Mouse (Mus musculus): ENCODE measurements at regions not wholly inside any gene's neighbourhood (a gene's known extent, or its start where the extent isn't known, plus 50 kb on each side); places are given as distances from the start of the nearest gene placed in this dataset.
A peak's percentile ranks its signal among the peaks of the same experiment; 100 is the strongest.

- Histone ChIP-seq H3K4me1 (ENCODE audit: control insufficient read depth, insufficient read depth, low read length) (no peaks in the 10 kb centered on the region), H3K4me3 (ENCODE audit: insufficient read depth, low read length) (no peak overlapping the region), H3K27ac (ENCODE audit: insufficient read depth, low read length) (no peak overlapping the region)
- TF ChIP-seq POLR2A (IDR thresholded peaks at IDR 0.05; ENCODE audit: extremely low read depth, insufficient read depth, low read length), result no peak
Observed at GRCm38 (mm10) chrX:52668679-52669078, 54.9 kb upstream of the Gpc3 start.

- H3K4me3 ChIP-seq (ENCODE audit: insufficient read depth, low read length), result no peak overlapping the region
- no peaks in the 10 kb centered on the region for H3K4me1 ChIP-seq (ENCODE audit: control insufficient read depth, insufficient read depth, low read length)
- no peak overlapping the region for H3K27ac ChIP-seq (ENCODE audit: insufficient read depth, low read length)
- no peak for TF ChIP-seq POLR2A (IDR thresholded peaks at IDR 0.05; ENCODE audit: extremely low read depth, insufficient read depth, low read length)
- 0 out of 2 replicates have a peak, but pooled peaks have one; percentile 19 for TF ChIP-seq CTCF (IDR thresholded peaks at IDR 0.05; ENCODE audit: extremely low read depth, insufficient read depth, low read length)
Observed at GRCm38 (mm10) chrX:52679045-52679444, 65.3 kb upstream of the Gpc3 start.

- no peak for TF ChIP-seq POLR2A (IDR thresholded peaks at IDR 0.05; ENCODE audit: extremely low read depth, insufficient read depth, low read length)
- TF ChIP-seq CTCF (IDR thresholded peaks at IDR 0.05; ENCODE audit: extremely low read depth, insufficient read depth, low read length), result no peak
- H3K27ac ChIP-seq (ENCODE audit: insufficient read depth, low read length), result no peak overlapping the region
- H3K4me1 ChIP-seq (ENCODE audit: control insufficient read depth, insufficient read depth, low read length), result no peaks in the 10 kb centered on the region
Observed at GRCm38 (mm10) chrX:52694392-52694791, 80.6 kb upstream of the Gpc3 start.

GRCm38 (mm10) chrX:52699615-52700014 lies 85.9 kb upstream of the Gpc3 start:
- Histone ChIP-seq H3K4me1 (ENCODE audit: control insufficient read depth, insufficient read depth, low read length) (no peaks in the 10 kb centered on the region), H3K27ac (ENCODE audit: insufficient read depth, low read length) (no peak overlapping the region), H3K4me3 (ENCODE audit: insufficient read depth, low read length) (no peak overlapping the region)
- TF ChIP-seq CTCF (IDR thresholded peaks at IDR 0.05; ENCODE audit: extremely low read depth, insufficient read depth, low read length) (no peak), POLR2A (IDR thresholded peaks at IDR 0.05; ENCODE audit: extremely low read depth, insufficient read depth, low read length) (no peak)

More at GRCm38 (mm10) chrX:52694392-52694791, 80.6 kb upstream of the Gpc3 start:
- no peak overlapping the region for H3K4me3 ChIP-seq (ENCODE audit: insufficient read depth, low read length)

- Histone ChIP-seq H3K4me3 (ENCODE audit: insufficient read depth, low read length) (no peak overlapping the region), H3K4me1 (ENCODE audit: control insufficient read depth, insufficient read depth, low read length) (no peaks in the 10 kb centered on the region), H3K27ac (ENCODE audit: insufficient read depth, low read length) (no peak overlapping the region)
- TF ChIP-seq CTCF (IDR thresholded peaks at IDR 0.05; ENCODE audit: extremely low read depth, insufficient read depth, low read length) (0 out of 2 replicates have a peak, but pooled peaks have one; percentile 8), POLR2A (IDR thresholded peaks at IDR 0.05; ENCODE audit: extremely low read depth, insufficient read depth, low read length) (no peak)
Observed at GRCm38 (mm10) chrX:52717495-52717894, 73.5 kb upstream of the Ccdc160 start.

GRCm38 (mm10) chrX:52738116-52738515 lies 52.9 kb upstream of the Ccdc160 start:
- Histone ChIP-seq H3K27ac (ENCODE audit: insufficient read depth, low read length) (no peak overlapping the region), H3K4me3 (ENCODE audit: insufficient read depth, low read length) (no peak overlapping the region), H3K4me1 (ENCODE audit: control insufficient read depth, insufficient read depth, low read length) (no peaks in the 10 kb centered on the region)
- TF ChIP-seq CTCF (IDR thresholded peaks at IDR 0.05; ENCODE audit: extremely low read depth, insufficient read depth, low read length) (no peak), POLR2A (IDR thresholded peaks at IDR 0.05; ENCODE audit: extremely low read depth, insufficient read depth, low read length) (no peak)

Data from cortical plate, adult 2 months (tissue).